Mouse (Mus musculus) common myeloid progenitor, adult 5-6 weeks (primary cell): ENCODE measurements around the gene Fbxl14. TPM values are rescaled to one million over a fixed set of nuclear protein-coding genes. Genes with fewer than 3 reads are reported as not detected.
"Not testable (repeated sequence)": the region's sequence is repeated elsewhere in the genome, so short reads cannot be mapped to it uniquely, and the experiment has no call there.

Experiments
- ATAC-seq: replicated peaks from 2 replicates; pipeline ENCODE4 v1.8.0; 2016; ENCODE audit warnings: low read depth, mild to moderate bottlenecking, moderate TSS enrichment, inconsistent platforms; ENCODE audit not compliant: poor library complexity, severe bottlenecking
- total RNA-seq: library from RNA; stranded (forward); fragments of 200-1000, 187-1606 nt; gene quantifications from 2 replicates; pipeline ENCODE4 v1.2.3, GENCODE M21; 2017

Gene Fbxl14
- total RNA-seq, 1 experiment from 2014 or later, result 48.1 TPM

DNA sequence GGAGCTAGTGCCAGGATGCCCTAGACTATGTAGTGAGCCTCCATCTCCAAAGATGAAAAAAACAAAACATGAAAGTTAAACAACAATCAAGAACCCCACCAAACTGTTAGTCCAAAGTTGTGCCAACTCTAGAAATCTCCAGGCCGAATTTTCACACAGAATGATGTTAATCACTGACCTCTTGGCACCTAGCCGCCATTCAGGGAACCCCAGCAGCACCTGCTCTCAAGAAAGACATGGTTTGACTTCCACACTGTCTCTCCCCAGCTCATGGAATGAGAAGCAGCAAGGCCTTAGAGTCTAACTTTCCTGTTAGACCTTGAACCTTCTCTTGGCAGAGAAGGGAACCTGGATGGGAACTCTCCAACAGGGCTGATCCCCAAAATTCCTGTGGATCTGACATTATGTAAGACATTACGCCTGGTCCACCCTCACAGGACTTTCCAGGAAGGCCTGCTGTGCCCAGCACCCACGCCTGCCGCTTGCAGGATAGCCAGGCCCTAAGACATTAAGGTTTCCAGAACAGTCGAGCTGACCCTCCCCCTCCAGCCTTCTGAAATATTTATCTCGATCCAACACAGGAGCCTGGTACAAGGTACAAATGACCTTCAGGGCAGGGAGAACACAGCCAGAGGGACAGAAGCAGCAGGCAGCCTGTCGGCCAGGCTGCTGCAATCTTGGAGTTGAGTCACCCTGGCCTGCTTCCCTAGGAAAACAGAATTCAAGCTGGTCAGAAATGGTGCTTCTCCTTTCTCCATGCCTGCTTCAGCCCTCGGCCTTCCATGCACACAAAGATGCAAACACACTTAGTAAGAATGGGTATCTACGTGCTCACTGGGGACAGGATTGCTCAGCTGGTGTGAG lies 12.3 kb upstream of the Fbxl14 start:
- no peak for ATAC-seq

- peak; percentile 57 for ATAC-seq
Measured at GRCm38 (mm10) chr6:119467785-119468059, 11.7 kb upstream of the Fbxl14 start.

DNA sequence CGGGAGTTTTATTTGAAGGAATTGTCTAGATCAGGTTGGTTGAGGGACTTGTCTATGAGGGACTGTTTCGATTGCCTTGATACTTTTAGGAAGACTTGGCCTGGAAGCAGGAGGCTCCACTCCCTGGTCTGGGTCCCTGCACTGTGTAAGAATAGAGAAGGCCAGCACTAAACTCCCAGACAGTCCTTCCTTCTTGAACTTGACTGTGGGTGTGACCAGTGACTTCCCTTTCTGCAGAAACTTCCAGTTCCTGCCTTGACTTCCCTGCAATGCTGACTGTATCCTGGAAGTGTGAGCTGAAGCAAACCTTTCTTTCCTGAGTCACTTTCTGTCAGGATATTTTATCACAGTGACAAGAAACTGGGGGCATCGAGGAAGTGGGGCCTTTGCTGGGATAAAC lies 8.7 kb upstream of the Fbxl14 start:
- no peak for ATAC-seq

DNA sequence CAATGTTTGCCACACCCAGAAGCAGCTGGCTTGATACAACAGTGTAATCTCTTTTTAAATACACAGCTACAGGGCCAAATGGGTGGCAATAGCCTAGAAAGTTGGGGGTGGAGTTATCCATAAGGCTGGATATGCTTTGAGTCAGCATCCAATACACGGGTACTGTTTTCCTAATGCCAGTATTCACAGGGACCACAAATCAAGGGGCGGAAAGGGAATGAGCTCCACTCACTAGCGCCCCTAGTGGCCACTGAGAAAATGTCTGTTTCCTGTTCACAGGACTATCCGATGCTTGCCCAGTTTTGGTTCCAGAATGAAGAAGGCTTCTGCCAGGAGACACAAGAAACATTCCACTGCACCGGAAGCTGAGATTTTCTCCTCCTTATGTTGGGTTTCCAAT lies 7.3 kb upstream of the Fbxl14 start:
- peak; percentile 48; the same call in 1 of the 2 replicates for ATAC-seq

DNA sequence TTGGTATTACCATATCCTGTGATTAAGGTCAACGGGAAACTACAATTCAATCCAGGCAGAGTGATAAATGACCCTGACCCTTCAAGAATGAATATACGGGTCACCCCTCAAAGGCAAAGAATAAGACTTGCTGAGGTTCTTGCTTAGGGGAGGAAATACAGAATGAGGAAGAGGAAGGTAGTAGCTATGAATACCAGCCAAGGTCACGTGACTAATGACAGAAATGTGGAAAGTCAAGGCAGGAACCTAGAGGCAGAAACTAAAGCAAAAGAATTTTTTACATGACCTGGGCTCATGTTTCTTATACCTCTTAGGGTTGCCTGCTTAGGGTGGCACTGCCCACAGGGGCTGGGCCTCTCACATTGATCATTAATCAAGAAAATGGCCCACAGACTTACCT lies 6.8 kb upstream of the Fbxl14 start:
- no peak for ATAC-seq

GRCm38 (mm10) chr6:119473446-119473845 lies 6.0 kb upstream of the Fbxl14 start:
- ATAC-seq, result peak; percentile 38

- ATAC-seq, result peak; percentile 20; the same call in 1 of the 2 replicates
Measured at GRCm38 (mm10) chr6:119473992-119474391, 5.5 kb upstream of the Fbxl14 start.

DNA sequence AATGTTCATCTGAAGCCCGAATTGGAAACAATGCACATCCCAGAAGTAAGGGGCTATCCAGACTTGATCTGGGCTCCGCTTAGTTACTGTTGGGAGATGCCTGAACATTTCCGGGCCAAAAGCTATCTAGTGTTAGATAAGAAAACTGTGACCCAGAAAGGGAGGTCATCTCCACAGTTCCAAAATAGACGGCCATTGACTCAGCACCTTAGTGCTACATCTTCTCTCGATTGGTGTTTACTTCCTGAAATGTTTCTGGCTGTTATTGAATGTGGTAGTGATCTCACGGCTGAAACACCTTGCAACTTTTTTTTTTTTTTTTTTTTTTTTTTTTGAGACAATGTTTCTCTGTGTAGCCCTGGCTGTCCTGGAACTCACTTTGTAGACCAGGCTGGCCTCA lies 3.5 kb upstream of the Fbxl14 start:
- no peak for ATAC-seq

GRCm38 (mm10) chr6:119477686-119478310 lies 1.7 kb upstream of the Fbxl14 start:
- no peak for ATAC-seq

- peak; percentile 63 for ATAC-seq
Measured at GRCm38 (mm10) chr6:119478560-119479342, 717 bp upstream of the Fbxl14 start.

GRCm38 (mm10) chr6:119479876-119480705 lies 623 bp downstream of the Fbxl14 start:
- ATAC-seq, result peak; percentile 45

DNA sequence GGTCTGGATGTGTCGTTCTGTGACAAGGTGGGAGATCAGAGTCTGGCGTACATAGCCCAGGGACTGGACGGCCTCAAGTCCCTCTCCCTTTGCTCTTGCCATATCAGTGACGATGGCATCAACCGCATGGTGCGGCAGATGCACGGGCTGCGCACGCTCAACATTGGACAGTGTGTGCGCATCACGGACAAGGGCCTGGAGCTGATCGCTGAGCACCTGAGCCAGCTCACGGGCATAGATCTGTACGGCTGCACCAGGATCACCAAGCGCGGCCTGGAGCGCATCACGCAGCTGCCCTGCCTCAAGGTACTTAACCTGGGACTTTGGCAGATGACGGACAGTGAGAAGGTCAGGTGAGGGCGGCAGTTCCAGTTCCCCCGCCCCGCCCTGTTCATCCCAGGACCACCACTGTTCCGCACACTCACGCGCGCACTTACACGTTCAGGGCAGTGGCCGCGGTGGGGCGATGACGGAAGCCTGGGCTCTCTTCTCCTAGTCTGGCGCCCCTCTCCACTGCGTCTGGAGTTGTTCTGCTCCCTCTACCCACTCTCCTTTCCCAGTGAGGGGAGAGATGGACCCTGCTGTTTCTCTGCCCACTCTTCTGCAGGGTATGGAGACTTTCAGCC lies 1.4 kb downstream of the Fbxl14 start:
- ATAC-seq, result 0 out of 2 replicates have a peak, but pooled peaks have one; percentile 9

DNA sequence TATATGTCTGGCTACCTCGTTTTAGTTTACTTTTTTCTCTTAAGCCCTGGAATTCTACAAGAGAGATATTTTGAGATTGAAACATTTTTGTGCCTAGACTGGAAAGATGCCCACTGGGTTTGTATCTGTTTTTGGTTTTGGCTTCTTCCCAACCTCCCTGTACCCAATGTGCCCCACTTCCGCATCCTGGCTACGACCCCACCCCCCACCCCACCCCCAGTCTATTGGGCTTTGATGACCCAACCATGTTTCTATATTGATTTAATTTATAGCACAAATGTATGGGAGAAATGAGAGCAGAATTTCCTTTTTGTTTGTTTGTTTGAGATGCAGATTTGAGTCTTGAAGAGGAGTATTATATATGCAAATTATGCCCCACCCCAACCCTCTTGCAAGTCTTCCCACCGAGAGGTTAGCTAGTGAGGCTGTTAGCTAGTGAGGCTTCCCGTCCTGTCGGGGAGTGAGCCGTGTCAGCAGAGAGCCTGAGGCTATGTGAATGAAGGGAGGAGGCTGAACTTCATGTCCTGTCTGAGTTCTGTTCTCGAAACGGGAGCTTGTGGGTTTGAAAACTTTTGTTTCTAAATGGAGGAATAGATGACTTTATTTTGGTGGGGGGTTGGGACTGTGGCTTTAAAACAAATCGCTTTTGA lies 2.4 kb downstream of the Fbxl14 start:
- ATAC-seq, result not testable (repeated sequence)

- ATAC-seq, result no peak
Measured at GRCm38 (mm10) chr6:119482958-119483600, 3.6 kb downstream of the Fbxl14 start.

DNA sequence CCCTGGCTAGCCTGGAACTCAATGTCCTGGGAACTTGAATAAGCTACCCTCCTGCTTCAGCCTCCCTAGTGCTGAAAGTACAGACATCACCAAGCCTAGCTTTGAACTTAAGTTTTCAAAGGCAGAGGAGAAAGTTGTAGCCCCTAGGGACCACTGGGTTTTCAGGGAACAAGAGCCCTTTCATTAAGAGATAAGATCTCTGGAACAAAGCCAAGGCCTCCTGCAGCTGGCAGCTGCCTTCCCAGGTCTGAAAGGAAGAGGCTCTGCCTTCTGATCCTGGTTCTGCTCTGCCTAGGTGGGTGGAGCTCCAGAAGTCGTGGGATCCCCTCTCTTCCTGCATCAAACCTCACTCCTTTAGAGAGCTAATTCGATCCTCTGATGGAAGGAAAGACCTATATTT lies 6.0 kb downstream of the Fbxl14 start:
- ATAC-seq, result no peak

GRCm38 (mm10) chr6:119486381-119487084 lies 7.1 kb downstream of the Fbxl14 start:
- no peak for ATAC-seq

- no peak for ATAC-seq
Measured at GRCm38 (mm10) chr6:119487085-119487458, 7.6 kb downstream of the Fbxl14 start.

- ATAC-seq, result no peak
Measured at GRCm38 (mm10) chr6:119487619-119488018, 8.2 kb downstream of the Fbxl14 start.
